Mouse (Mus musculus): ENCODE results near the gene Tnpo2.

DNA sequence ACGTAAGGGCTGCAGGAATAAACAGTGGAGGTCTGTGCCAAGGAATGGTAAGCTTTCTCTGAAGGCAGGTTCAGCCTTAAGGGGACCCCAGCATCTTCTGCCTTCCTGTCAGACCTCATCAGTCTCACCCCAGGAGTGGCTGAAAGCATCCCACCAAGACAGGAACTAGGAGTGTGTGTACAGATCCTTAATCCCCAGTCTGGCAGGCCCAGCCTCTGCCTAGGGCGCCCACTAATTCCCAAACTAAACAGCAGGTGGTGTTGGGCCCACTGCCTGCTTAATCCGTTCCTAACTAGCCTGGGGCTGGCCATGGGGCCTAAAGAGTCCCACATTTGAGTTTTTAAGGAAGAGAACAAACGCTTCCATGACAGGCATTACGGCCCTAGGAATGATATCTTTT, 19.5 kb upstream of the Tnpo2 start:
- TF ChIP-seq CTCF (IDR thresholded peaks at IDR 0.05; ENCODE audit: borderline replicate concordance, insufficient read depth, low read length), result no peak
- no peak for TF ChIP-seq POLR2A (IDR thresholded peaks at IDR 0.05; ENCODE audit: low read depth, low read length)

All from embryonic fibroblast, embryonic 13.5 days (primary cell).